Mouse (Mus musculus) hindbrain, embryonic 15.5 days (tissue): ENCODE measurements around the gene Kcnh1. TPM values are rescaled to one million over a fixed set of nuclear protein-coding genes. Genes with fewer than 3 reads are reported as not detected.
A peak's percentile ranks its signal among the peaks of the same experiment; 100 is the strongest.

Experiments
- ATAC-seq: fragments of 200-750 bp; cut with Nextera tagmentation; 2 replicates; pipeline ENCODE4 v1.8.0; 2017; ENCODE audit warnings: low read depth, moderate number of reproducible peaks, moderate TSS enrichment; ENCODE audit not compliant: low FRiP score
- H3K27ac ChIP-seq: fragments of 300-500 bp; sonication (generic); replicated peaks from 2 replicates; pipeline ENCODE4 v1.5.1; 2015; ENCODE audit warnings: mild to moderate bottlenecking, inconsistent platforms
- H3K27me3 ChIP-seq: fragments of 300-500 bp; sonication (generic); 2 replicates; pipeline ENCODE4 v1.6.1; 2015; ENCODE audit warnings: control low read depth, inconsistent platforms
- H3K36me3 ChIP-seq: fragments of 300-500 bp; sonication (generic); 2 replicates; pipeline ENCODE4 v1.6.1; 2015; ENCODE audit warnings: control low read depth, inconsistent platforms
- H3K4me1 ChIP-seq: fragments of 300-500 bp; sonication (generic); replicated peaks from 2 replicates; pipeline ENCODE4 v1.6.1; 2015; ENCODE audit warnings: control low read depth, inconsistent platforms
- H3K4me2 ChIP-seq: fragments of 300-500 bp; sonication (generic); 2 replicates; pipeline ENCODE4 v1.6.1; 2015; ENCODE audit warnings: moderate library complexity, mild to moderate bottlenecking, inconsistent platforms
- H3K4me3 ChIP-seq: fragments of 300-500 bp; sonication (generic); 2 replicates; pipeline ENCODE4 v1.5.1; 2015; ENCODE audit warnings: mild to moderate bottlenecking, inconsistent platforms
- H3K9ac ChIP-seq: fragments of 300-500 bp; sonication (generic); 2 replicates; pipeline ENCODE4 v1.6.1; 2015; ENCODE audit warnings: inconsistent platforms
- H3K9me3 ChIP-seq: fragments of 300-500 bp; sonication (generic); 2 replicates; pipeline ENCODE4 v1.6.1; 2016; ENCODE audit warnings: control low read depth, inconsistent platforms
- WGBS: fragments of 180-500 bp; shearing (Covaris S2); methylation state at CpG from one replicate; pipeline ENCODE4 v1.1.7; 2015; 5-methylcytosine and 5-hydroxymethylcytosine counted together
- polyA plus RNA-seq: library from polyadenylated mRNA; unstranded; fragments of >200 nt; fragmentation: Nextera tagmentation; extraction: Ambion mirVana; gene quantifications from 2 replicates; pipeline ENCODE4 v1.2.1, GENCODE M21; 2015

Kcnh1 gene
- polyA plus RNA-seq, 1 experiment from 2014 or later, result 3.6 TPM

GRCm38 (mm10) chr1:192481446-192481845, 290.9 kb downstream of the Kcnh1 start:
- Histone ChIP-seq H3K4me2 (no peak overlapping the region), H3K9me3 (no peaks in the 10 kb centered on the region), H3K9ac (no peak overlapping the region), H3K4me3 (no peak overlapping the region), H3K4me1 (no peaks in the 10 kb centered on the region), H3K36me3 (no peaks in the 10 kb centered on the region), H3K27me3 (no peaks in the 10 kb centered on the region), H3K27ac (no peak overlapping the region)
- ATAC-seq, result no peak

DNA sequence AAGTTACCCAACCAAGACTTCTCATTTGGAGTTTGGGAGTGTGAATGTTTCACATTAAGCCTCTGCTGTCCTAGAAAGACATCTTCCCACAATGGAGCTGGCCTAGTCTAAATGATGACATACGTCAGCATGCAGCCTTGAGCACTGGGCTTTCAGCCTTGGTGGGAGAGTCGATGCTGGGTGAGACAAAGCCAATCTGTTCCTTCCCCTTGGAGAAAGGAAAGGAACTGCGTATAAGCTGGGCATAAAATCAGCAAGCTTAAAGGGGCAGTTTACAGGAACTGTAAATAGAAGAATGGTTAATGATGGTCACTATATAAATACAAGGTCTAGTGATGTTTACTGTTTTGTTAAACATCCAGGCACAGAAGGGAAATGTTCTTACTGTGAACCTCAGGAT, 294.5 kb downstream of the Kcnh1 start:
- H3K4me3 ChIP-seq, result no peak overlapping the region
- H3K27ac ChIP-seq, result no peak overlapping the region
- no peaks in the 10 kb centered on the region for H3K36me3 ChIP-seq
- ATAC-seq, result no peak
- H3K4me1 ChIP-seq, result no peaks in the 10 kb centered on the region
- H3K9ac ChIP-seq, result no peak overlapping the region
- no peaks in the 10 kb centered on the region for H3K9me3 ChIP-seq
- H3K4me2 ChIP-seq, result no peak overlapping the region
- H3K27me3 ChIP-seq, result no peaks in the 10 kb centered on the region
- WGBS, result 81% methylated on average over 3 of the region's 3 CpGs

- ATAC-seq, result no peak
- Histone ChIP-seq H3K4me2 (no peak overlapping the region), H3K27ac (no peak overlapping the region), H3K9ac (no peak overlapping the region), H3K36me3 (no peaks in the 10 kb centered on the region), H3K4me3 (no peak overlapping the region), H3K9me3 (no peaks in the 10 kb centered on the region), H3K4me1 (no peaks in the 10 kb centered on the region), H3K27me3 (no peaks in the 10 kb centered on the region)
- 93% methylated on average over 11 of the region's 11 CpGs for WGBS
These were observed 297.0 kb downstream of the Kcnh1 start for GRCm38 (mm10) chr1:192487571-192487970.

GRCm38 (mm10) chr1:192489908-192490825, 299.6 kb downstream of the Kcnh1 start:
- no peaks in the 10 kb centered on the region for H3K4me1 ChIP-seq
- no peak overlapping the region for H3K9ac ChIP-seq
- no peak for ATAC-seq
- no peak overlapping the region for H3K27ac ChIP-seq
- H3K4me3 ChIP-seq, result no peak overlapping the region
- 74% methylated on average over 13 of the region's 13 CpGs for WGBS
- H3K9me3 ChIP-seq, result no peaks in the 10 kb centered on the region
- H3K27me3 ChIP-seq, result no peaks in the 10 kb centered on the region
- H3K36me3 ChIP-seq, result no peaks in the 10 kb centered on the region
- no peak overlapping the region for H3K4me2 ChIP-seq

DNA sequence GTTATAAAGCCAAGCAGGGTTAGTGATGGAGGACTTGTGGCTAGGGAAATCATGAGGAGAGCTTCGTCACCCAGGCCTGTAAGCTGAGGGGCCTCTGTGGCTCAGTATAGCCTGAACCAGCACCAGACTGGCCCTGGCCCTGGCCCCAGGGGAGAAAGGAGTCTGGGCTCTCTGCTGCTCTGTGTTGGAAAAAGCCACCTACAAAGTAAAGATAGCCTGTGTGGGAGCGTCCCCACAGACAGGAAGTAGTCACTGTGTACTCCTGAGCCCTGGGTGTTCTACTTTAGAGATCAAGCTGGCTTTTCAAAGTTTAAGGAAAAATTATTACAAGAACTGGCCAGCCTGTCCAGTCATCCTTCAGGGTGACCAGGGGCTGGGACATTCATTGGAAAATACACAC, 306.9 kb downstream of the Kcnh1 start:
- Histone ChIP-seq H3K27ac (no peak overlapping the region), H3K9ac (no peak overlapping the region), H3K9me3 (no peaks in the 10 kb centered on the region), H3K4me2 (no peak overlapping the region), H3K4me1 (no peaks in the 10 kb centered on the region), H3K4me3 (no peak overlapping the region), H3K27me3 (no peaks in the 10 kb centered on the region), H3K36me3 (no peaks in the 10 kb centered on the region)
- ATAC-seq, result no peak
- WGBS, result 76% methylated on average over 2 of the region's 2 CpGs

DNA sequence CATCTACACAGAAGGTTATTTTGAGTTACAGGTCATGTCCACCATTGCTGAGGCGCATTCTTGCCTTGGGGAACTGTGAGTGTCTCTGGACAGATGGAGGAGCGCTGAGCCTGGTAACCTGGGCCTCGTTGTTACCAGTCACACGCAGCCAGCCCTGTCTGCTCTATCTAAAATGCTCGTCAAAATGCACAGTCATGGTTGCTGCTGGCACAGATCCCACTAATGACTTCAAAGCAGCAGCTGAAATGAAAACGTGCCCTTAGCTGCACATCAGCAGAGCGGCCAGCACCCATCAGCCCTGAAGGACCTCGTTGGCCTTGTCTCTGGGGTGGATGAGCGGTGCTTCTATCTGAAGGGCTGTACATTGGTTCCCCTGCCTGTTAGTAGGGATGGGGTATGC, 311.4 kb downstream of the Kcnh1 start:
- no peaks in the 10 kb centered on the region for H3K36me3 ChIP-seq
- no peak overlapping the region for H3K4me2 ChIP-seq
- no peak overlapping the region for H3K27ac ChIP-seq
- H3K4me1 ChIP-seq, result no peaks in the 10 kb centered on the region
- WGBS, result 67% methylated on average over 9 of the region's 9 CpGs
- no peak overlapping the region for H3K4me3 ChIP-seq
- H3K9ac ChIP-seq, result no peak overlapping the region
- ATAC-seq, result no peak
- H3K9me3 ChIP-seq, result no peaks in the 10 kb centered on the region
- H3K27me3 ChIP-seq, result no peaks in the 10 kb centered on the region

- Histone ChIP-seq H3K9me3 (no peaks in the 10 kb centered on the region), H3K9ac (no peak overlapping the region), H3K4me1 (no peaks in the 10 kb centered on the region), H3K36me3 (no peaks in the 10 kb centered on the region), H3K27ac (no peak overlapping the region), H3K27me3 (no peaks in the 10 kb centered on the region), H3K4me3 (no peak overlapping the region), H3K4me2 (no peak overlapping the region)
- no peak for ATAC-seq
These were observed 312.3 kb downstream of the Kcnh1 start for GRCm38 (mm10) chr1:192502835-192503234.

DNA sequence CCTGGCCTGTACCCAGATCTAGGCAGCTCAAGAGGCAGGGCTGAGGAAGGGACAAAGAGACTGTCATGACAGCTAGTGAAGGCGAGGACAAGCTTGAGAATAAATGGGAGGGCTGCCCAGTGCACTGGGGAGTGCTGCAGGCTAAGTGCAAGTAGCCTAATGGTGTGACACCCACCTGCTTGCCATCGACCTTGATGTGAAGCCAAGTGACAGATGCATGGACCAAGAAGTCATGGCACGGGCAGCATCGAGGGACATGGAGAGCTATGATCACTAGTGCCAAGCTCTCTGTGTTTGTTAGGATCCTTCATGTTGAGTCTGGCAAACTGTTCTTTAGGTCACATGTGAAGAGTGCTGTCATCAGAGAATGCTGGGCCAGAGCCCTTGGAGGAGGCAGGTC, 313.1 kb downstream of the Kcnh1 start:
- ATAC-seq, result no peak
- 84% methylated on average over 4 of the region's 4 CpGs for WGBS
- no peaks in the 10 kb centered on the region for H3K4me1 ChIP-seq
- H3K27ac ChIP-seq, result no peak overlapping the region
- H3K4me2 ChIP-seq, result no peak overlapping the region
- H3K27me3 ChIP-seq, result no peaks in the 10 kb centered on the region
- H3K36me3 ChIP-seq, result no peaks in the 10 kb centered on the region
- H3K9me3 ChIP-seq, result no peaks in the 10 kb centered on the region
- H3K9ac ChIP-seq, result no peak overlapping the region
- H3K4me3 ChIP-seq, result no peak overlapping the region

GRCm38 (mm10) chr1:192512821-192513220, 322.2 kb downstream of the Kcnh1 start:
- Histone ChIP-seq H3K27ac (no peak overlapping the region), H3K4me1 (no peaks in the 10 kb centered on the region), H3K9me3 (no peaks in the 10 kb centered on the region), H3K4me2 (no peak overlapping the region), H3K36me3 (no peaks in the 10 kb centered on the region), H3K9ac (no peak overlapping the region), H3K27me3 (no peaks in the 10 kb centered on the region), H3K4me3 (no peak overlapping the region)
- WGBS, result 95% methylated on average over 1 of the region's 1 CpGs
- ATAC-seq, result no peak

DNA sequence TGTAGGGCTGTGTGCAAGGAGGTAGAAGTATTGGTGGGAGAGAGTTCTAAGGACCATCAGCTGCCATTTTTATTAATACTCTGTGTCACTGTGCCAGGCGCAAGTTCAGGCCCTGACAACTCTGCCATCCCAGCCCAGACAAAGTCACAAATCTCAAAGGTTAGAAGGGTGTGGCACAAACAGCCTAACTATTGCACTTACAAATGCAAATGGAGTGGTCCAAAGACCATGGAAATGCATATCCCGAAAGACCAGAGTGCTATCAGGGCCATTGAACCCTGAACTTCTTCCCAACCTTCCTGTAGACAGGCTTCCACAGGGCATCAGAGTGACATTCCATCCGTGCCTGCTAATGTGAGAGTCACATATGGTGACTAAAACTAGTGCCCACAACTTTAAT, 324.8 kb downstream of the Kcnh1 start:
- Histone ChIP-seq H3K9ac (no peak overlapping the region), H3K4me2 (no peak overlapping the region), H3K4me1 (no peaks in the 10 kb centered on the region), H3K36me3 (no peaks in the 10 kb centered on the region), H3K4me3 (no peak overlapping the region), H3K27ac (no peak overlapping the region), H3K9me3 (no peaks in the 10 kb centered on the region), H3K27me3 (no peaks in the 10 kb centered on the region)
- 84% methylated on average over 3 of the region's 3 CpGs for WGBS
- ATAC-seq, result no peak

DNA sequence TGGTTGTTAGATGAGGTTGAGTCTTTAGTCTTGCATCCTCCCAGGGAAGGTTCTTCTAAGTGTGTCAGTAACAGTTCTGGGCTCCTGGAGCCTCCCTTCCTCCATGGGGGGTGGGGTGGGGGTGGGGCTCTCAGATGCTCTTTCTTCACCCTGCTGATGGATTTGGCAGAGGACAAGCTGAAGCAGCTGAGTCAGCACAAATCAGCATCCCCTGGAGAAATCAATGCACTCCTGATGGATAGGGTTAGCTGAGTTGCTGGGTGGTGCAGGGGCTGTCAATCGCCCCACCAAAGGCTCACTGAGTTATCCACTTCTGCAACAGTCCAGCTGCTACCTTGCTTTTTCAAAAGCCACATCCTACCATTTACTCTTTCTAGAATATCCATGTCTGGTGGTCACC, 329.1 kb downstream of the Kcnh1 start:
- no peak overlapping the region for H3K27ac ChIP-seq
- no peak overlapping the region for H3K4me2 ChIP-seq
- no peaks in the 10 kb centered on the region for H3K36me3 ChIP-seq
- H3K27me3 ChIP-seq, result no peaks in the 10 kb centered on the region
- ATAC-seq, result no peak
- 74% methylated on average over 1 of the region's 1 CpGs for WGBS
- H3K4me3 ChIP-seq, result no peak overlapping the region
- H3K9ac ChIP-seq, result no peak overlapping the region
- H3K4me1 ChIP-seq, result peaks cover 25% of the 10 kb centered on the region
- no peaks in the 10 kb centered on the region for H3K9me3 ChIP-seq

DNA sequence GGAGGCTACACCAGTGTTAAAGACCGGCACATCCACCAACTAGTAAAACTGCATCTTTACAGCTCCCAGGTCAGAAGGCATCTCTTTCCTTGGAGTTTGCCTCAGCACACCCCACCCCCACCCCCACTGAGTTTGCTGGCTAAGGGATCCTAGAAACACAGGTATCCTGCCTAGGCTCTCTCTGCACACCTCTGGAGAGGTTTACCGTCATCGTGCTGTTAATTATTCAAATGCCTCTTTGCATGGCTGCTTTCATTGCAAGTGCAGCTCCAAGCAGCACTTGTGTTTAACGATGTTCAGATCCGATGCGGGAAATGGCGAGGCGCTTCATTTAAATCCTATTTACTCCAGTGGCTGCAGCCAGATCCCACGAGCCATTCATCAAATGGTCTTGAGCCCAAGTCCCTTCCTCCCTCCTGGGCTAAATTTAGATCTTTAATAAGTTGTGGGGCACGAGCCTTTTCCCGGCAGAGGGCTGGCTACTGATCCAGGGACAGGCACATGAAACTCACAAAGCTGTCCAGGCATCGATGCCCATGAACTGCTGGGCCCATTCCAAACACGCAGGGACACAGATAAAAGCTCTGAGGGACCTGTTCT, 330.4 kb downstream of the Kcnh1 start:
- ATAC-seq, result peak; percentile 46
- Histone ChIP-seq H3K36me3 (no peaks in the 10 kb centered on the region), H3K4me3 (no peak overlapping the region), H3K27me3 (no peaks in the 10 kb centered on the region), H3K4me2 (peak overlapping the region; percentile 28; the same call in 1 of the 2 replicates), H3K4me1 (peaks cover 25% of the 10 kb centered on the region), H3K9ac (no peak overlapping the region), H3K27ac (peak overlapping the region; percentile 26; the same call in 1 of the 2 replicates), H3K9me3 (no peaks in the 10 kb centered on the region)
- 31% methylated on average over 13 of the region's 13 CpGs for WGBS
